Mouse (Mus musculus): ENCODE measurements at regions not wholly inside any gene's neighbourhood (a gene's known extent, or its start where the extent isn't known, plus 50 kb on each side); places are given as distances from the start of the nearest gene placed in this dataset.

- DNase-seq: peak in 1 of 2 experiments; percentile 8
Measured at GRCm38 (mm10) chr5:79275346-79275745, 1744.6 kb upstream of the Adgrl3 start.

- no peak for DNase-seq
Measured at GRCm38 (mm10) chr5:79300001-79300723, 1719.8 kb upstream of the Adgrl3 start.

GRCm38 (mm10) chr5:79306181-79306580 is 1713.8 kb upstream of the Adgrl3 start:
- DNase-seq: no peak

All from kidney, postnatal 36 days (tissue).